Mouse (Mus musculus) monocyte, adult 2 months (primary cell): ENCODE results near the gene Ndufa5.

Experiments used
- DNase-seq, 2 experiments: peaks; one replicate each; pipeline ENCODE4 v3.0.0; 2022; ENCODE audit warnings: low spot score in 2 of 2, low read depth in 1 of 2

Gene Ndufa5

DNA sequence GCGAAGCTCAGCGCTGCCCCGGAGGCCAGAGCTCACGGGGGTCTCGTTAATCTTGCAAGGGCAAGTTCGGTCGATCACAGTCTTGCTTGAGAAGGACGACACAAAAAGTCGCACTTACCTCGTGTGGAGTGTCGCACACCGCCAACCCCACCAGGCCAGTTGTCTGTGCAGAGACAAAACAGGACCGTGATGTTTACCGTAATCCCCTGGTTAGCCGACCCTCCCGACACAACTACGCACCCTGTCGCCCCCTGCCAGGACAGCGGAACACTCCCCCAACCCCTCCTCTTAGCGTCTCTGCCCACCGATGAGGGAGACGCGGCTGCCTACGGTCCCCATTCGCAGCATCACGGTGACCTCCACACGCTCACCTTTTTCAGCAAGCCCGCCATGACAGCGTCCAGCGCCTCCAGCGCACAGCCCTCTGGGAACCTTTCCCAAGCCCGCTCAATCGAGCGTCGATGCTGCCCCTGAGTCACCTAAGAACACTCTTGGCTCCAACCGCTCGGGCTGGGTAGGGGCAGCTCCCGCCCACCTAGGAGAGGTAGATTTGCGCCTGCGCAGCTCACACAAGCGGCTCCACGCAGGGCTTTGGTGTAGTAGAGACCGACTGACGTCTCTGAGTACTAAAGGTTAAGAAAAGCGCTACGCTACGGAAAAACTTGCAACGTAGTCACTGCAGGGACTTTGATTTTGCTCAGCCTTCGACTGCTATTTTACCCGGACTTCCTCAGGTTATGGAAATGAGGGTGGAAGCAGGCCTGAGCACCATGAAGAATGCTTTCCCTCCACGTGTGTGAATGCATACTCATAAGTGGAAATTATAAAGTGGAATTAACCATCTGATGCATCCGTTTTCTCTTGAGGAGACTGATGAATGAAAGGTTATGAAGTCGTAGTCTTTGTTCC is at the start of gene Ndufa5:
Gene Ndufa5 (minus strand): TSS at position 859 of the 909 bp plus-strand sequence.
- peak; percentile 57 to 65 for DNase-seq

DNA sequence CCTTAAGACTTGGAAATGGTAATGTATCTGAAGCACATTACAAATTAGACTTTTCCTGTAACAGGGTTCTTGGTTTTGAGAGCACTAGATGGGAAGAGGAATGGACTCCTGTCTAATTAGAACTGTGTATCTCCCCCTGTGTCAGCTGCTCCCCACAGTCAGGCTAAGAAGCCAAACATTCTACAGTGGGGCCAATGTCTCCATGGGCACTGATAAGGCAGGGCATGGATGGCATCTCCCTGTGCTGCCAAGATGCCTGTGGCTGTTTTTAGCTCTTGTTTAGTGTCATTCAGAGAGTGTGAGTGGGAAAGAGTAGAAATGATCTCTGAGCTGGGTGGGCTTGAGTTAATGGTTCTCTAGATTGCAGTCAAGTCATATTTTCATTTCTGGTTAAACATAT is 45.5 kb upstream of the Ndufa5 start:
- DNase-seq = no peak

GRCm38 (mm10) chr6:24572431-24572830 is 44.6 kb upstream of the Ndufa5 start:
- DNase-seq = no peak

DNA sequence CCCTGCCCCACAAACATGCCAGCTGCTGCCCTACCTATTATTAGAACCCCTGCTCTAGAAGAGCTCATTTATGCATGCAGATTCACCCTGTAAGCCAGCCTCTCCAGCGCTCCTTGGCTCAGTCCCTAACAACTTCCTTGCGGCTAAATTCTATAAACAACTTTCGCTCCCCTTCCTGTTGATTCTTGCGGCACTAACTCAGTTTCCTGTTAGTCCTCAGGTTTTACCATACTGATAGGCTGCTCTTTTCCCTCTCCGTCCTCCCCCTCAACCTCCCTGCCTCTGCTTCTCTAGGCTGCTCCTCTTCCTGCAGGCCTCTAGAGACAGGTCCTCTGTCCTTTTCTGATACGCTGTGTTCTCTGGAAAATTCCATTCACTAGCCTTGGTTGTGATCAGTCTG is 43.3 kb upstream of the Ndufa5 start:
- no peak for DNase-seq

DNA sequence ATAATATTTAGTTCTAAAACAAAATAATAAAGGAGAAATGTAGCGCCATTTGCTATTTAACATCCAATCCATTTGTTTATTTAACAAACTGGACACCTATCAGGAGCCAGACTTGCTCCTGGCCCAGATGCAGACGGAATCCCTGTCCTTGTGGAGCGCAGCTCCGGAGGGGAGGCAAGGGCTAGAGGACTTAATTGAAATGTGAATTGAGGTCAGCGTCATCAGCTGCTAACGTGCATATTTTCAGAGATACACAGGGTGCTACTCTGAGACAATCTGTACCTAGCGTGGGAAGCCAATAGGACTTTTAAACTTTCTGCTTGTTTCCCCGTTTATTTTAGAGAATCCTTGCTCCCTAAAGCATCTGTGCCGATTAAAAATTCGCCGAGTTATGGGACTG is 42.5 kb upstream of the Ndufa5 start:
- DNase-seq = no peak

DNA sequence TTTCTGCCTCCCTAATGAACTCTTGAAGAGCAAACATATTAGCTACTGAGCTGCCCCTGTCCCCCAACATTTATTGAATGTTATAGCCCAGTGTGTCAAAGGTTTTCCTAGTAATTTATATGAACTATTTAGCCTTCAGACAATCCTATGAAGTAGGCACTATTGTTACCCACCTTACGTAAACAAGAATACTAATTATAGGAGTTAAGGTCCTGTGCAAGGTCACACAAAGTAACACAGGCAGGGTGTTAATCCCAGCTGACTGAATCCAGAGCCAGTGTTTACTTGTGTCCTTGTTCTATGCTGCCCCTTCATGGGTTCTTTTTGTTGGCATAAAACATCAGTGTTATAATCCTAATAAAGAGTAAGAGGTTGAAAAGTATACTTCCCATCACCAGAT is 41.9 kb upstream of the Ndufa5 start:
- no peak for DNase-seq

DNA sequence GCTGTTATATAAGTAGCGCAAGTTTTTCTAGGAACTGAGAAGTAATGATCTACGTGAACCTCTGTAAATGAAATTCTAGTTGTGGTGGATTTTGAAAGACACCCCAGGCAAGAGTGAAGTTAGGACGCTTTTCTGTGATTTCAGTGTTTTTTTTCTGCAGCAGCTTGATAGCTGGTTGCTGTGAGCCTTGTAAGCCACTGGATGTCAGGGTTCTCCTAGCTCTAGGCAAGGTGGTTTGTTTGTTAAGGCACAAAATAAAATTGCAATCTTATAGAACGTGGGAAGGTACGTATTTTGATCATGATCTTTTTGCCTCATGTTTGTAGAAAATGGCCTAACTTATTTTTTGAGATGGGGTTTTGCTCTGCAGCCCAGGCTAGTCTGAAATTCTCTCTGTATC is 41.1 kb upstream of the Ndufa5 start:
- no peak for DNase-seq

GRCm38 (mm10) chr6:24564886-24565285 is 37.1 kb upstream of the Ndufa5 start:
- no peak for DNase-seq

DNA sequence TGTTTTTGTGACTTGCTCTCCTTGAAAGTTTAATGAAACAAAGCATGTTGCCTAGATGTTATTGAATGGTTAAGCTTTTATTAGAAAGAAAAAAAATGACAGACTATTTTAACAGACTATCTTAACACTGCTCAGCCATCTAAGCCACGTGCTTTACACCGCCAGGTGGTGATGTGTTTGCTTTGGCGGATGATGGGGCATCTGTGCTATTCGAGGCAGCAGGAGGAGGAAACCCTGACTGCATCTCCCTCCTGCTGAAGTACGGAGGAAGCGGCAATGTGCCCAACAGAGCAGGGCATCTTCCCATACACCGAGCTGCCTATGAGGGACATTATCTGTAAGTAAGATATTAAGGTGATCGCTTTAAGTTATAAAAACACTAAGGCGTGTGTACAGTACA is 36.3 kb upstream of the Ndufa5 start:
- no peak for DNase-seq

DNA sequence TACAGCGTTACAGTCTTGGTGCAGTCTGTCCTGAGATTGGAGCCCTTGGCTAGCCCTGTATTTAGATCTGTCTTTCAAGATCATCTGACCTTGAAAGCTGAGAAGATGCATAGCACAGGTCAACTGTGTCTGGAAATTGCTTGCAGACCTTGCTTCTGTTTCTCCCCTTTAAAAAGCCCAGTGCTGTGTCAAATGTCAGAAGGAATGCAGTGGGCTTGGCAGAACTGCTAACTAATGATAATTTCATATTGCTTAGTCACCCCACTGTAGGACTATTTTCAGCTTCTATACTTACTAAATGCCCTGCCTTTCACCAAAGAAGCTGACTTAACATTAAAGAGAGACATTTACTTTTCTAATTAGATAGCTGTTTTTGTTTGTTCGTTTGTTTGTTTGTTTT is 27.7 kb upstream of the Ndufa5 start:
- no peak for DNase-seq

DNA sequence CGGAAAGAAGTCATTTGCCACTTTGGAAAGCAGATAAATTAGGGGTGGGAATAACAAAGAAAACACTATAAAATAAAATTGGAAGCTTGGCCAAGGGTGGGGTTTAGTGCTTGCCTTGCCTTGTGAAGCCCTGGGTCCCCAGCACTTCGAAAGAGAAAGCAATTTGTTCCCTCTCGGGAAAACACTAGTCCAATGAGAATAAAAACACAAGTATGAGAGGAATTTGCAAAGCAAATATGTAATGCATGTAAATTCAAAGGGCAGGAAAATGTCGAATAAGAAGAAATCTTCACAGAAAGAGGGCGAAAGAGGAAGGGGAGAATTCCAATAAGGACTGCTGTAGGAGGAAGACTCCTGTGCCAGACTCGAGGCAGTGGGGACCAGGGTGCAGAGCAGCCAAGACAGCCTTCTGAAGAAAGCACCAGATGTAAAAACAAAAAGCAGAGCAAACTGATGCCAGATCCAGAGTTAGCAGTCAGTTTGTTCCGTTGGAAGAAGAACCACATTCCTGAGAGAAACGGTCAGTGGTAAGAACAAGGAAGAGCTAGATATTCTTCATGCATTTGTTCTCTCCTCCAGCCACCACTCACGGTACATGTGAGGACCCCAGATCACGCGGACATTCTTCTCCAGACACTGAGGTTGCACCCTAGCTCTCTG is 26.7 kb upstream of the Ndufa5 start:
- no peak for DNase-seq

- DNase-seq = no peak
Observed at GRCm38 (mm10) chr6:24552046-24552445, 24.2 kb upstream of the Ndufa5 start.

DNA sequence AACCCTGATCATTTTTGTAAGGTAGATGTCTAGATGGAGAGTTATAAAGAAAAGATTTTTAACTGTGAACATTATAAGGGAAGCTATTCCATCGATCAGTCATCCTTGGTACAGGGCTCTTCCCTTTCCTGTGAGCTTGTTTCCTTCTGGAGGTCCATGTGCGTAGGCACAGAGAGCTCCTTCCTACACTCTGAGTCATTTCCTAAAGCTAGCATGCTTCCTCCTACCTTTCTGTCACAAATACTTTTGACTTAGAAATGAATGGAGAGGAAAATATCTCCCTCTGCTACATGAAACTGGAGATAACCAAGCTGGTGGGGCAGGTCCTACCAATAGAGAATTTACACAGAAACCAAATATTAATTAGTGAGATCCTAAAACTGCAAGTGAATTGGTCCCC is 22.0 kb upstream of the Ndufa5 start:
- DNase-seq = no peak

GRCm38 (mm10) chr6:24546716-24547420 is 19.1 kb upstream of the Ndufa5 start:
- no peak for DNase-seq

GRCm38 (mm10) chr6:24543119-24543591 is 15.3 kb upstream of the Ndufa5 start:
- no peak for DNase-seq

DNA sequence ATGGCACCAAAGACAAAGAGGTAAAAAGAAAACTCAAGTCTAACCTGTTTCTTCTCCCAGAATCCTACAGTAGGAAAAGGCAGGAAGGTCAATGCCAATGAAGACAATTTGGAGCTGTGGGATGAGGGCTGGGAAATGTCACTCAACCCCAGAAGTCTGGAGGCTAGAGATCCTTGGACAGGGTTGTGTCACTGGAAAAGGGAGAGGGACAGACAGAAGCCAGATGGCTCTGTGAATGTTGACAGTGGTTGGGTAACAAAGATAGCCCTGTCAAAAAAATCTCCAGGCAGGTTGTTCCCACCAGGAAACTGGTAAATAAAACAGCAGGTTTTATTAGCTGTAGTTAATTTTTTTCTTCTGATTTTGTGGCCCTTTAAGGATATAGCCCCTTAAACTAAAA is 14.6 kb upstream of the Ndufa5 start:
- no peak for DNase-seq

DNA sequence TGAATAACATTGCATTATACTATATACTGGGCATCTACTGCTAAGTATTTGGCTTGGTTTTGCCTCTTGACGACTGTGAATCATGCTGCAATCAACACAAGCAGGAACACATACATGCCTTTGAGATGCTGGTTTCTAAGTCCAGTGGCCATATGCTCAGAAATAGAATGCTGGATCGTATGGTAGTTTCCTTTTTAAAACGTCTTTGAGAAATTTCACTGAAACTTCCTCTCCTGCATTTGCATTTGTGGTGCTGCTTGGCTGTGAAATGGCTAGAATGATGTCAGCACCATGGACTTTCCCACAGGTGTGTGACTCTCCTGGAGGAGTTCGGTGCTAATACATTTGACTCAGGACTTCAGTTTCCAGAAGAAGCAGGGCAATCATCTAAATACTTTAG is 12.3 kb upstream of the Ndufa5 start:
- no peak for DNase-seq

GRCm38 (mm10) chr6:24538435-24538834 is 10.6 kb upstream of the Ndufa5 start:
- DNase-seq = no peak

DNA sequence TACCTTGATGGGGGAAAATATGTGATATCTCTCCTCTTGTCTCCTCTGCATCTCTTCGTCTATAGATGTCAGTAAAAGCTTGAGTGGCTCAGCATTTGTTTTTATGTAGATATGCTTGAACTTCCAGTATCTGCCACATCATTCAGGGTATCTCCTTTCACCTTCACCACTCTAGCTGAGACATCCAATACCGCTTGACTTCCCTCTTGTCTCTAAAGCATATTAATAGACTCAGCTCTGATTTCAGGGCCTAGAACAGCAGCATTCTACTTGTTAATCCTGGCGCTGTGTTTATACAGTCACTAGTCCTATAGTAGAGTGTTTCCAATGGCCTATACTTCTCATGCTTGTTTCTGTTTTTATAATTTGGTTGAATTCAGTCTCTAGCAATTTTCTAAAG is 5.0 kb upstream of the Ndufa5 start:
- DNase-seq = no peak

- DNase-seq = no peak
Observed at GRCm38 (mm10) chr6:24530711-24531420, 3.1 kb upstream of the Ndufa5 start.

DNA sequence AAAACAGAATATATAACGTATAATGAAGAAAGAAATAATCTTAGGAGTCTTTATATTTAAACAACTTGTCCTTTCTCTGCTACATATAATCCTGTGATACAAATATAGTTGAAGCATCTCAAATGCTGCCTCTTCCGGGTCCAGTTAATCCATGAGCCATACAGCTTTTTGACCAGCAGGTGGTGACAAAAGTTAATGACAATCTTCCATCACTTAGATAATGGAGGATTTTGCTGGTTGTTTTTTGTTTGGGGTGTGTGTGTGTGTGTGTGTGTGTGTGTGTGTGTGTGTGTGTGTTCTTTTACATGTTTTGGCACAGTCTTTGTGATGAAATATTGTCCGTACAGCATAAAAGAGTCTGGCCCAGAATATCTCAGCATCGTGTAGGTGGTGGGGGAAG is 2.4 kb upstream of the Ndufa5 start:
- no peak for DNase-seq

DNA sequence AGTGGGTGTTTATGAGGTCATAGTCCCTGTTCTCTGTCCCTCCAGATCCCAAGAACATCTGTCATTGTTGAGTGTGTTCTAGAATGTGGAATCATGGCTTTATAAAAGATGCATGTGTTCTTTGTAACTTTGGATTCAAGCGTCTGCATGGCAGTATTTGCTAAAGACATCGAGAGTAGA is 141 bp upstream of the Ndufa5 start, which contains the start of gene Asb15:
Gene Asb15 (plus strand): TSS at position 81 of the 180 bp plus-strand sequence.
- DNase-seq = no peak
